Mouse (Mus musculus): Measurements from ENCODE around the gene Ehmt2. TPM values are rescaled to one million over a fixed set of nuclear protein-coding genes. Genes with fewer than 3 reads are reported as not detected.
A peak's percentile ranks its signal among the peaks of the same experiment; 100 is the strongest.
"Not testable (repeated sequence)": the region's sequence is repeated elsewhere in the genome, so short reads cannot be mapped to it uniquely, and the experiment has no call there.

Gene Ehmt2
- polyA plus RNA-seq, 1 experiment from 2014 or later, result 17.7 TPM

DNA sequence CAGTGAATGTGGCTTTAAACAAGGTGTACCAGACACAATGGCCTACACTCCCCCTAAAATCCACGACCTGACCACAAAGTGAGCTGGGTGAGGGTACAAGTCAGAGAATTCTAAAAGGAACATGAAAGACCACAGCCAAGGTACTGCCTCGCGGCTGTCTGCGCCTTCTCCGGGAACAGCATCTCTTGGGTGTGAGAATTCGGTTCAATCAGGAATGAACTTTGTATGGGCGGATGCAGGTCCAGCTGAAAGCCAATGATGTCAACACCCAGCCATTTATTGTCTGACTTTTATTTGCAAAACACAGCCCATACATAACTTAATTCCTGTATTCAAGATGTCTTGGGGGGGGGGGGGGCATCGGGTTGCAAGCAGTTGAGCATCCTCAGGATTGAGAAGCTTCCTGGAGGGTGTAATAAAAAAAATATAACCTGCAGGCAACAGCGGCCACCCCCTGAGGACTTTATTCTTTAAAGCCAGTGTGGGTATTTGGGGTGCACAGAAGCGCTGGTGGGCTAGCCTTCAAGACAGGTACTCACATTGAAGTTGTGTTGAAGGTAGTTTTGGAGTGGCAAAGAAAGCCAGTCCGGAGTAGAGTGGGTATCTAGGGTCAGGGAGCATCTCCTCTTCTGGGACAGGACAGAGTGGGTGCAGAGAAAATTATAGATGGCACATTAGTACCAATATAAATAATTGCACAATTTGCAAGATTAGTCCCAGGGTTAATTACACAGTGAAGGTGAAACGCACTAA is 5.0 kb upstream of the Ehmt2 start:
- WGBS (ENCODE audit: insufficient replicate concordance), result 76% methylated on average over 12 of the region's 12 CpGs
- DNase-seq (no peak), ATAC-seq (ENCODE audit: low read depth) (no peak)
- Histone ChIP-seq H3K9ac (peak overlapping the region; percentile 86), H3K4me1 (replicated peaks) (peaks cover 56% of the 10 kb centered on the region), H3K4me3 (replicated peaks) (peak overlapping the region; percentile 74), H3K27me3 (no peaks in the 10 kb centered on the region), H3K27ac (peak overlapping the region; percentile 81), H3K36me3 (peaks cover 10% of the 10 kb centered on the region), H3K9me3 (replicated peaks) (no peaks in the 10 kb centered on the region), H3K4me2 (peak overlapping the region; percentile 98)

DNA sequence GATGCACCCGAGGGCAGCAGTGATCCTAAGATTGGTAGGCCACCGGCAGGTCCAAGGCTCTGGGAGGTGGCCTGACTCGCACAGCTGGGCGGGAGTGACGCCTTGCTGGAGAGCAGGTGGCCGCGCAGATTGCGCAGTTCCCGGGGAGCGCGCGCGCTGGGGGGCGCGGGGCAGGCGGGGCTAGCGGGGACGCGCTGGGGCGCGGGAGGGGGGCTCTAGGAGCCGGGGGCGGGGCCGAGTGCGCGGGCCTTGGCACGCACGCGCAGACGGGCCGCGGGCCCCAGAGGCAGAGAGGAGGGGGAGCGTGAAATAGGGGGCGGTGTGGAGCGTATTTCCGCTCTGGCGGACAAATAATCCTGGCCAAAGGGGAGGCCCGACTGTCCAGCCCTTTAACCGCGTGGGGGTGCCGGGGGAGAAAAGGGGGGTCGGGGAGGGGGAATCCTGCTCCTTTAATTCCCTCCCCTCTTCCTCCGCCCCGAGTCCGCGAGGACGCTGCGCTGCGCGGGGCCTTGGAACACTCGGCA is 4.1 kb upstream of the Ehmt2 start:
- Histone ChIP-seq H3K9ac (peak overlapping the region; percentile 86), H3K27me3 (no peaks in the 10 kb centered on the region), H3K27ac (peak overlapping the region; percentile 88), H3K9me3 (replicated peaks) (no peaks in the 10 kb centered on the region), H3K4me1 (replicated peaks) (peaks cover 62% of the 10 kb centered on the region), H3K4me3 (replicated peaks) (peak overlapping the region; percentile 74), H3K36me3 (peaks cover 10% of the 10 kb centered on the region), H3K4me2 (peak overlapping the region; percentile 98)
- under 1% methylated on average over 51 of the region's 51 CpGs for WGBS (ENCODE audit: insufficient replicate concordance)
- peak; percentile 82 for ATAC-seq (ENCODE audit: low read depth)
- DNase-seq, result peak; percentile 86

DNA sequence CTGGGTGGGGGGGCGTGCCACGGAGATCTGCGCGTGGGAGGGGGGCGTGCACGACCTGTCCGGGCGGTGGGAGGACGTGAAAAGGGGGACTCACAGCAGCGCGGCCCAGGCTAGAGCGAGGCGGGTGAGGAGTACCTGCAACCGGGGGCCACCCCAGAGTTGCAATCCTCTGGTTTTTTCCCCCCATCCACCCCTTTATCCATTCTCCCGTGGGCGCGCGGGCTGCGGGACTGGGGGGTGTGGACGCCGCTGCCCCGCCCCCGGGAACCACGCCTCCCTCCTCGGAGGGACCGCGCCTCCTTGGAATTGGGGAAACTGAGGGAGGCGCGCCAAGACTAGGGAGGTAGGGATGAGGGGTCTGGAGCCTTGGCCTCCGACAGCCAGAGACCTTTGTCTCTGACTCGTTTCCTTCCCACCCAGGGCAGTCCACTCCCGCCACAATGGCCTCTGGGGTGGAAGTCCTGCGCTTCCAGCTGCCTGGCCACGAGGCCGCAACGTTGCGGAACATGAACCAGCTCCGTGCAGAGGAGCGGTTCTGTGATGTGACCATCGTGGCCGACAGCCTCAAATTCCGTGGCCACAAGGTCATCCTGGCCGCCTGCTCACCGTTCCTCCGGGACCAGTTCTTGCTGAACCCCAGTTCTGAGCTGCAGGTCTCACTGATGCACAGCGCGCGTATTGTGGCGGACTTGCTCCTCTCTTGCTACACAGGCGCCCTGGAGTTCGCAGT is 3.3 kb upstream of the Ehmt2 start:
- Histone ChIP-seq H3K4me3 (replicated peaks) (peak overlapping the region; percentile 74), H3K27ac (peak overlapping the region; percentile 88), H3K9ac (peak overlapping the region; percentile 86), H3K4me2 (peak overlapping the region; percentile 98), H3K27me3 (no peaks in the 10 kb centered on the region), H3K36me3 (peaks cover 10% of the 10 kb centered on the region), H3K9me3 (replicated peaks) (no peaks in the 10 kb centered on the region), H3K4me1 (replicated peaks) (peaks cover 70% of the 10 kb centered on the region)
- ATAC-seq (ENCODE audit: low read depth), result no peak
- DNase-seq, result no peak
- 20% methylated on average over 46 of the region's 51 CpGs for WGBS (ENCODE audit: insufficient replicate concordance)

DNA sequence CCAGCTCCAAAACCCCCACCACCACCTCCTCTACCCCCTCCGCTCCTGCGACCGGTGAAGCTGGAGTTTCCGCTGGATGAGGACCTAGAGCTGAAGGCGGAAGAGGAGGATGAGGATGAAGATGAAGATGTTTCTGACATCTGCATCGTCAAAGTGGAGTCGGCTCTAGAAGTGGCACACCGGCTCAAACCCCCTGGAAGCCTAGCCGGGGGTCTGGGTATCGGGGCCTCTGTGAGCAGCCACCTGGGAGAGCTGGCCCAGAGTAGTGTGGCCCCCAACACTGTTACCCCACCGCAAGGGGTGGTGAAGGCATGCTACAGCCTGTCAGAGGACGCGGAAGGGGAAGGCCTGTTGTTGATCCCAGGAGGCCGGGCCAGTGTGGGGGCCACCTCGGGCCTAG is 2.5 kb upstream of the Ehmt2 start:
- peak overlapping the region; percentile 98 for H3K4me2 ChIP-seq
- H3K9ac ChIP-seq, result peak overlapping the region; percentile 86; the same call in 1 of the 2 replicates
- H3K27me3 ChIP-seq, result no peaks in the 10 kb centered on the region
- H3K27ac ChIP-seq, result peak overlapping the region; percentile 88
- H3K9me3 ChIP-seq (replicated peaks), result no peaks in the 10 kb centered on the region
- H3K4me1 ChIP-seq (replicated peaks), result peaks cover 77% of the 10 kb centered on the region
- H3K4me3 ChIP-seq (replicated peaks), result peak overlapping the region; percentile 74
- DNase-seq (no peak), ATAC-seq (ENCODE audit: low read depth) (no peak)
- peaks cover 10% of the 10 kb centered on the region for H3K36me3 ChIP-seq
- WGBS (ENCODE audit: insufficient replicate concordance), result 92% methylated on average over 15 of the region's 15 CpGs

DNA sequence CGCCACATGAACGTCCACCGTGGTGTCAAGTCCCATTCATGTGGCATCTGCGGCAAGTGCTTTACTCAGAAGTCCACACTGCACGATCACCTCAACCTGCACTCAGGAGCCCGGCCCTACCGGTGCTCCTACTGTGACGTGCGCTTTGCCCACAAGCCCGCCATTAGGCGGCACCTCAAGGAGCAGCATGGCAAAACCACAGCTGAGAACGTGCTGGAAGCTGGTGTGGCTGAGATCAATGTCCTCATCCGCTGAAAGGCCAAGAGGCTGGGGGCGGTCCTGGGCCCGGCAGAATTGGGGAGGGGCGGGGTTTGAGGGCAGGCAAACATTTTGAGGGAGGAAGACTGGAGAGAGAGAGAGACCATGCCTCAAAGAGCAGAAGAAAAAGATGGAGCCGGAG is 1.9 kb upstream of the Ehmt2 start:
- no peak overlapping the region for H3K9ac ChIP-seq
- H3K9me3 ChIP-seq (replicated peaks), result no peaks in the 10 kb centered on the region
- no peak overlapping the region for H3K27ac ChIP-seq
- 70% methylated on average over 17 of the region's 17 CpGs for WGBS (ENCODE audit: insufficient replicate concordance)
- H3K36me3 ChIP-seq, result peaks cover 17% of the 10 kb centered on the region
- H3K27me3 ChIP-seq, result no peaks in the 10 kb centered on the region
- H3K4me1 ChIP-seq (replicated peaks), result peaks cover 81% of the 10 kb centered on the region
- peak overlapping the region; percentile 98 for H3K4me2 ChIP-seq
- ATAC-seq (ENCODE audit: low read depth), result no peak
- no peak for DNase-seq
- H3K4me3 ChIP-seq (replicated peaks), result no peak overlapping the region

DNA sequence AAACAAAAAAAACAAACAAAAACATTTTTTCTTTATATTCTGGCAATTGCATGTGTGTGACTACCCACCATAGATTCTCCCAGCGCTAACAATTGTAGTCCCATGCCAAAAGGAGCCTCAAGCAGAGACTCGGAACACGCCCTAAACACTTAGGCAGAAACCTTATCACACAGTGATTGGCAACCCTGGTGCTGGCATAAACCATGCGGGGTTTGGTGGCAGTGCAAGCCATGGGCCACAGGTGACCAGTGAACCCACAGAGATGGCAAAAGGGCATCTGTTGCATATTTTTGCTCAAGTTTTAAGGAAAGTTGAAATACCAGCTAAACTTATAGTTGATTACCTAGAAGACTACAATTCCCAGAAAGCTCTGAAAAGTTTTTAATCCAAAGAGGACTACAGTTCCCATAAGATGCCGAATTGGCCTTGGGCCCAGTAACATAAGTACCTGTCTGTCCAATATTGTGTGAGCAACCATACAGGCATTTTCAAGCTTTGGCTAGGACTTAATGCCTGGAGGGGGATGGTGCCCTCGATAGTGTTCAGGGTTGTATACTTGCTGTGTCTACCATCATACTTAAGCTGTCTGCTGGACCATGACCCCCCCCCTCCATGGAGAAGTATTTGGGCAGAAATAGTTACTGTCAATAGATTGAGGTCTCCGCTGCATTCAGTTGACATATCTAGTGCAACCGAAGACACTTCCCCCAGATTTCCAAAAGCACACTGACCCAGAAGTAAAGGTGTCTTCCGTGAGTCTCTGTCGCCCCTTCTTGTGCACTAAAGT is 703 bp upstream of the Ehmt2 start:
- H3K27ac ChIP-seq, result peak overlapping the region; percentile 94
- no peaks in the 10 kb centered on the region for H3K27me3 ChIP-seq
- peak overlapping the region; percentile 98 for H3K4me2 ChIP-seq
- H3K4me1 ChIP-seq (replicated peaks), result peaks cover 81% of the 10 kb centered on the region
- peaks cover 22% of the 10 kb centered on the region for H3K36me3 ChIP-seq
- H3K9ac ChIP-seq, result peak overlapping the region; percentile 93
- peak overlapping the region; percentile 81 for H3K4me3 ChIP-seq (replicated peaks)
- ATAC-seq (ENCODE audit: low read depth) (no peak), DNase-seq (peak; percentile 36)
- 8% methylated on average over 10 of the region's 10 CpGs for WGBS (ENCODE audit: insufficient replicate concordance)
- no peaks in the 10 kb centered on the region for H3K9me3 ChIP-seq (replicated peaks)

DNA sequence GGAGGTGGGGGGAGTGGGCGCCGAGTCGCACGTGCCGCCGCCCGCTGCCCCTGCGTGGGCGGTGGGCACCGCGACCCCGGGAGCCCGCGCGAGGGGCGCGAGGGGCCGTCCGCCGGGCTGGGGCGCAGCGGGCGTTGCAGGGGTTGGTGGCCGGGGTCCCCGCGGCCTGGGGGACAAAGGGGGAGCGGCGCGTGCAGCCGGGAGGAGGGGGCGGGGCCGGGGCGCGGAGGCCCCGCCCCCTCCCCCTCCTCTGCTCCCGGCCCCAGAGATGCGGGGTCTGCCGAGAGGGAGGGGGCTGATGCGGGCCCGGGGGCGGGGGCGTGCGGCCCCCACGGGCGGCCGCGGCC is 410 bp downstream of the Ehmt2 start:
- H3K9ac ChIP-seq, result peak overlapping the region; percentile 93
- H3K27ac ChIP-seq, result peak overlapping the region; percentile 94
- DNase-seq (no peak), ATAC-seq (ENCODE audit: low read depth) (no peak)
- peak overlapping the region; percentile 98 for H3K4me2 ChIP-seq
- WGBS (ENCODE audit: insufficient replicate concordance), result 0% methylated on average over 30 of the region's 47 CpGs
- peaks cover 33% of the 10 kb centered on the region for H3K36me3 ChIP-seq
- no peaks in the 10 kb centered on the region for H3K9me3 ChIP-seq (replicated peaks)
- no peaks in the 10 kb centered on the region for H3K27me3 ChIP-seq
- peak overlapping the region; percentile 81 for H3K4me3 ChIP-seq (replicated peaks)
- peaks cover 82% of the 10 kb centered on the region for H3K4me1 ChIP-seq (replicated peaks)

DNA sequence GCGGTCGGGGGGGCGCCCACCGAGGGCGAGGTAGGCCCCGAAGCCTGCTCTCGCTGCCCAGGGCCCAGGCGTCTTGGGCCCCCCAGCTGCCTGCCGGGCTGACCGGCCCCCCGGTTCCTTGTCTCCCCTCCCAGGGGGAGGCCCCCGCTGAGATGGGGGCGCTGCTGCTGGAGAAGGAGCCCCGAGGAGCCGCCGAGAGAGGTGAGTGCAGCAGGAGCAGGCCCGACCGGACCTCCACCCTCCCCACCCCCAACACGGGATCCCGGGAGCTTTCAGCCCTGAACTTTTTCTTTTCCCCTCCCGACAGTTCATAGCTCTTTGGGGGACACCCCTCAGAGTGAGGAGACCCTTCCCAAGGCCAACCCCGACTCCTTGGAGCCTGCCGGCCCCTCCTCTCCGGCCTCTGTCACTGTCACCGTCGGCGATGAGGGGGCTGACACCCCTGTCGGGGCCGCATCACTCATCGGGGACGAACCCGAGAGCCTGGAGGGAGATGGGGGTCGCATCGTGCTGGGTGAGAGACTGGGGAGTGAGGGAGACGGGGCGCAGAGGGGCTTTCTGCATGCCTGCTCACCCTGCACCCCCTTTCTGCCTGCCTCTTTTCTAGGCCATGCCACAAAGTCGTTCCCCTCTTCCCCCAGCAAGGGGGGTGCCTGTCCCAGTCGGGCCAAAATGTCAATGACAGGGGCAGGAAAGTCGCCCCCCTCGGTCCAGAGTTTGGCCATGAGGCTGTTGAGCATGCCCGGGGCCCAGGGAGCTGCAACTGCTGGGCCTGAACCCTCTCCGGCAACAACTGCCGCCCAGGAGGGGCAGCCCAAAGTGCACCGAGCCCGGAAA is 1.0 kb downstream of the Ehmt2 start:
- peaks cover 38% of the 10 kb centered on the region for H3K36me3 ChIP-seq
- WGBS (ENCODE audit: insufficient replicate concordance), result under 1% methylated on average over 38 of the region's 45 CpGs
- H3K9me3 ChIP-seq (replicated peaks), result no peaks in the 10 kb centered on the region
- peak overlapping the region; percentile 81 for H3K4me3 ChIP-seq (replicated peaks)
- peaks cover 78% of the 10 kb centered on the region for H3K4me1 ChIP-seq (replicated peaks)
- H3K4me2 ChIP-seq, result peak overlapping the region; percentile 98
- ATAC-seq (ENCODE audit: low read depth) (peak; percentile 8; the same call in 1 of the 2 replicates), DNase-seq (peak; percentile 28)
- no peaks in the 10 kb centered on the region for H3K27me3 ChIP-seq
- peak overlapping the region; percentile 93 for H3K9ac ChIP-seq
- peak overlapping the region; percentile 94 for H3K27ac ChIP-seq

DNA sequence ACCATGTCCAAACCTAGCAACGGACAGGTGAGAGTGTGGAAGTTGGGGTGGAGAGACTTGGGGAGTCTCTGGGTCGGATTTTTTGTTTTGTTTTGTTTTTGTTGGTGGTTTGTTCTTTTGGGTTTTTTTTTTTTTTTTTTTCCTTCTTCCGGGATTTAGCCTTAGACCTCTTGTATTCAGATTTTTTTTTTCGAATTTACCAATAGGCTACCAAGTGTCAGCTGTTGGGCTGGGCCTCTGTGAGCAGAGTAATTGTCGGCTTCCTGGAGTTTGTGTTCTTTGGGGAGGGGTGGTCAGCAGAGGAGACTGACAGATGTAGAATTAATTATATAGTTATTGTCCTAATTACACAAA is 1.6 kb downstream of the Ehmt2 start:
- 1% methylated on average over 5 of the region's 5 CpGs for WGBS (ENCODE audit: insufficient replicate concordance)
- DNase-seq, result no peak

DNA sequence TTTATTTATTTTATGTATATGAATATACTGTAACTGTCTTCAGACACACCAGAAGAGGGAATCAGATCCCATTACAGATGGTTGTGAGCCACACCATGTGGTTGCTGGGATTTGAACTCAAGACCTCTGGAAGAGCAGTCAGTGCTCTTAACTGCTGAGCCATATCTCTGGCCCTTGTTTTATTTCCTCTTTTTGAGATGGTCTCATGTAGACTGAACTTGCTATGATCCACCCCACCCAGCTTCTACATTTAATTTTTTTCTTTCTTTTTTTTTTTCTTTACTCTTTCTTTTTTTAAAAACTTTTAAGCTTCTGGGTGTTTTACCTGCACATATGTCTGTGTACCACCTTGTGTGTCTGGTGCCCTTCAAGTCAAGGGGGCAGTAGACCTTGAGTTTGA is 2.6 kb downstream of the Ehmt2 start:
- H3K4me3 ChIP-seq (replicated peaks); H3K4me2 ChIP-seq: not testable (repeated sequence)

More for the DNA sequence above, 1.6 kb downstream of the Ehmt2 start:
- peak overlapping the region; percentile 93 for H3K9ac ChIP-seq
- H3K4me2 ChIP-seq, result peak overlapping the region; percentile 98
- H3K4me1 ChIP-seq (replicated peaks), result peaks cover 72% of the 10 kb centered on the region
- peak overlapping the region; percentile 94 for H3K27ac ChIP-seq
- peak overlapping the region; percentile 81 for H3K4me3 ChIP-seq (replicated peaks)
- no peaks in the 10 kb centered on the region for H3K27me3 ChIP-seq
- ATAC-seq (ENCODE audit: low read depth), result no peak
- H3K9me3 ChIP-seq (replicated peaks), result no peaks in the 10 kb centered on the region
- peaks cover 44% of the 10 kb centered on the region for H3K36me3 ChIP-seq

More for the DNA sequence above, 2.6 kb downstream of the Ehmt2 start:
- not testable (repeated sequence) for ATAC-seq (ENCODE audit: low read depth); H3K27ac ChIP-seq; H3K9me3 ChIP-seq (replicated peaks); DNase-seq; H3K27me3 ChIP-seq
- Histone ChIP-seq H3K4me1 (replicated peaks) (peaks cover 62% of the 10 kb centered on the region), H3K9ac (peak overlapping the region; percentile 93; the same call in 1 of the 2 replicates), H3K36me3 (peaks cover 51% of the 10 kb centered on the region)
